In the genomic region with DNA sequence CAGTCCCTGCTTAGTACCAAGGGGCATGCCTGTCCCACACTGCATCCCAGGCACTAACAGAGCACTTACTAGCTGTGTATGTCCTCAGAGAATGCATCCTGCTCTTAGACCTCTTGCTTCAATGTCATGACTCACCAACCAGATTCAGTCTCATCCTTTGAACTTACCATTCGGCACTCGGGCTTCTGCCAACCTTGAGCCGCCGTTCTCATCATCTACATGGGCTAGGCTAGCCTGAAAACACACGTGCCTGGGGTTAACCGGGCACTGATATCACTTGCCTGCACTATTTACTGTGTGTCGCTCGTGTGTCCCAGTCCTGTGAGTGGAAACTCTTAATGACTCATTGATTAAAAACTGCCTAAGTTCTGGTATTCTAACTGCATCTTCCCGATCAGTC, we compare ENCODE assay signal across 24 mouse cellular contexts.
"Had no signal": no experiment of that assay in that cellular context is flagged by ENCODE, and none has a peak within 500 bp of the region (broad histone marks: within the 10 kb centered on the region; RNA-seq: fewer than 3 reads in every experiment).

No protein-coding gene starts in this region.

- H3K9me3 ChIP-seq: limb, embryonic 12.5 days; limb, embryonic 15.5 days; megakaryocyte, embryonic 14.5 days; midbrain, embryonic 10.5 days; midbrain, embryonic 13.5 days; neural tube, embryonic 12.5 days; neural tube, embryonic 15.5 days had no signal

- H3K4me3 ChIP-seq: layer of hippocampus, adult 2 months; limb, embryonic 12.5 days; limb, embryonic 15.5 days; megakaryocyte, embryonic 14.5 days; midbrain, embryonic 10.5 days; midbrain, embryonic 13.5 days; neural tube, embryonic 12.5 days; neural tube, embryonic 15.5 days had no signal

- H3K27me3 ChIP-seq: limb, embryonic 12.5 days; limb, embryonic 15.5 days; megakaryocyte, embryonic 14.5 days; midbrain, embryonic 13.5 days; neural tube, embryonic 12.5 days; neural tube, embryonic 15.5 days had no signal

- H3K4me2 ChIP-seq: limb, embryonic 12.5 days; limb, embryonic 15.5 days; liver, embryonic 11.5 days; lung, embryonic 14.5 days; midbrain, embryonic 13.5 days; neural tube, embryonic 12.5 days; neural tube, embryonic 15.5 days had no signal

- H3K9ac ChIP-seq: limb, embryonic 12.5 days; limb, embryonic 15.5 days; liver, embryonic 14.5 days; liver, postnatal 0 days; lung, embryonic 14.5 days; midbrain, embryonic 13.5 days; neural tube, embryonic 12.5 days; neural tube, embryonic 15.5 days had no signal

- H3K36me3 ChIP-seq: limb, embryonic 12.5 days; limb, embryonic 15.5 days; midbrain, embryonic 10.5 days; midbrain, embryonic 13.5 days; neural tube, embryonic 12.5 days; neural tube, embryonic 15.5 days had no signal

- ATAC-seq: liver, postnatal 0 days; lung, postnatal 0 days had no signal

- H3K27ac ChIP-seq: kidney, postnatal 0 days; layer of hippocampus, adult 2 months; limb, embryonic 12.5 days; limb, embryonic 15.5 days; liver, embryonic 14.5 days; midbrain, embryonic 10.5 days; midbrain, embryonic 13.5 days; neural tube, embryonic 12.5 days; neural tube, embryonic 15.5 days; stomach, postnatal 0 days had no signal

- H3K4me1 ChIP-seq: limb, embryonic 12.5 days; limb, embryonic 15.5 days; neural tube, embryonic 12.5 days; neural tube, embryonic 15.5 days had no signal

- DNase-seq: kidney, postnatal 25 days; layer of hippocampus, adult 9-11 months; liver, postnatal 0 days; lung, embryonic 14.5 days; lung, postnatal 36 days; right cerebral cortex, adult 18-20 months; right cerebral cortex, postnatal 14 days; right cerebral cortex, postnatal 4 days; thymus, adult 2 months; thymus, postnatal 14 days; thymus, postnatal 4 days had no signal
